Mouse (Mus musculus): ENCODE measurements around the gene Pde10a. TPM values are rescaled to one million over a fixed set of nuclear protein-coding genes. Genes with fewer than 3 reads are reported as not detected.
A peak's percentile ranks its signal among the peaks of the same experiment; 100 is the strongest.

The Pde10a gene
- total RNA-seq, 2 experiments from 2014 or later, result 2.5 to 4.5 TPM

- intact Hi-C loops (cut with DNase I), result no loop called here
- DNase-seq (ENCODE audit: low spot score), result no peak
Measured at GRCm38 (mm10) chr17:8636691-8637090, 111.5 kb downstream of the Pde10a start.

- DNase-seq (ENCODE audit: low spot score), result no peak
- intact Hi-C loops (cut with DNase I), result no loop called here
Measured at GRCm38 (mm10) chr17:8637181-8637580, 112.0 kb downstream of the Pde10a start.

GRCm38 (mm10) chr17:8639703-8640380, 114.7 kb downstream of the Pde10a start:
- DNase-seq (ENCODE audit: low spot score), result no peak
- intact Hi-C loops (cut with DNase I), result no loop called here

DNA sequence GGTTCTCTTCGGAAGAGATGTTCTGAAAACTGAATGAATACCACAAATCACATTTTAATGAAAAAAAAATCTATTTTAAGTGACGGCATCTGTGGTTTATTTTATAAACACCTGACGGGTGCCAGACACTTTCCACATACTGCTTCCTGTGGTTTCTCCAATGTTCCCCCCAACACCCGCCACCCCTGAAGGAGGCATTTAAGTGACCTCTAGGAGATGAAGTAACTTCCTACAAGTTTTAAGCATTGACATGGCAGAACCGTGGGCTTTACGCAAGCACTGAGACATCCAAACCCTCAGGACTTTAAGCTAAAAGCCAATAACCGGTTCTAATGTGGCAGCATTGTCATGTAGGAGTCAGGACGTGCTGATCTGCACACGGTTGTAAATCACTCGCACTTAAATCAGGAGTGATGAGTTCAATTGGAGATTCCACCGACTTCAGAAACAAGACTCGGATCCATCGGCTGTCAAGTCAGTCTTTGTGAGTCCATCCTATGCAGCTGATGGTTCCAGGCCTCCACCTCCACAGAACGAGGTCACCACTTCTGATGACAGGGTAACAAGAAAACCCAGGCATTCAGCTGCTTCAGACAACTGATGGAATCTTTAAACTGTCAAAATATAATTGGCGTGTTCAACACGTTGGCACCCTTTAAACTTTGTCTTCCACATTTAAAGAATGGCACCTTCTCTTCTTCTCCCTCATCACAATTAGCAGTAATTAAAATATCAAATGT, 115.7 kb downstream of the Pde10a start:
- intact Hi-C loops (cut with DNase I), result no loop called here
- no peak for DNase-seq (ENCODE audit: low spot score)

GRCm38 (mm10) chr17:8641491-8641890, 116.3 kb downstream of the Pde10a start:
- intact Hi-C loops (cut with DNase I), result no loop called here
- no peak for DNase-seq (ENCODE audit: low spot score)

GRCm38 (mm10) chr17:8642356-8642755, 117.2 kb downstream of the Pde10a start:
- intact Hi-C loops (cut with DNase I), result no loop called here
- no peak for DNase-seq (ENCODE audit: low spot score)

GRCm38 (mm10) chr17:8647372-8647871, 122.2 kb downstream of the Pde10a start:
- DNase-seq (ENCODE audit: low spot score), result no peak
- intact Hi-C loops (cut with DNase I), result no loop called here

- no peak for DNase-seq (ENCODE audit: low spot score)
- intact Hi-C loops (cut with DNase I), result no loop called here
Measured at GRCm38 (mm10) chr17:8648310-8648709, 123.1 kb downstream of the Pde10a start.

DNA sequence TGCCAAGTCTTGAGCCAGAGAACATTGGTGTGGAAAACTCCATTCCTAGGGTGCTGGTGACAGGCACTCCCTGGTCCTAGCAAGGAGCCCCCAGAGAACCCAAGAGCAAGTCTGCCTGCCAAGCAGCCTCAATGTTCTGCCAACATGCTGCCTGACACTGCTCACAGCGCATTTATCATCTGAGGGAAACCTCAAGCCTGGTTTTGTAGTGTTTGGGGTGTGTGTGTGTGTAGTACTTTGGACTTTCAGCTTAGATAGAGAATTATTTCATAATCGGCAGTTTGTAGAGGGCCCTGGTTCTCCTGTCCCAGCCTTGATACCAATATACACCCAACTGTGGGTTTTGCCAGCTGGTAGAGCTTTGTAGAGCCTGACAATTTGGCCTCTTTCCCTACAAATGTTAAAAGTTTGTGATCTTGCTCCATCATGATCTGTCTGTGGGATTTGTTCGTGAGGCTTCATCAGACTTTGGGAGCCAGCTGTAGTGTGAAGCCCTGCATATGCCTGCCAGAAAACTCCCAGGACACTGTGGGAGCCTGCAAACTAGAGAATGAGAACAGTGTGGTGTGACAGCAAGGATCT, 127.6 kb downstream of the Pde10a start:
- intact Hi-C loops (cut with DNase I), result no loop called here
- DNase-seq (ENCODE audit: low spot score), result peak; percentile 31

DNA sequence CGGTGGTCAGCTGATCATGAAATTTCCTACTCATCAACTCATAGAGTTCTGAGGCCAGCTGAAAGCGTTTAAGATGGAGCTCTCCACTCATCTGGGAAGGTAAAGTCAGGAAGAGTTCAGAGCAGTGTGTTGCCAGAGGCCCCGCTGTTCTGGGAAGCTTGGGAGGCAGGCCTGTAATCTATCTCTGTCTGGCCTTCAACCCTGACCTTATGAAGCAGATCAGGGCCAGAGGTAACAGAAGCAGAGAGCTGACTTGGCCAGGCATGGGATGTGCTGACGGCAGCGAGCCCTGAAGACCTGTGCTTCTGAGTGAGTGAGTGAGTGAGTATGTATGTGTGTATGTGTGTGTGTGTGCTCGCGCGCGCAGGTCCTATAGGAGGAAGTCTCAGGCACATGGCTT, 132.5 kb downstream of the Pde10a start:
- intact Hi-C loops (cut with DNase I), result no loop called here
- no peak for DNase-seq (ENCODE audit: low spot score)

GRCm38 (mm10) chr17:8658751-8659454, 133.7 kb downstream of the Pde10a start:
- DNase-seq (ENCODE audit: low spot score), result no peak

GRCm38 (mm10) chr17:8666912-8667311, 141.7 kb downstream of the Pde10a start:
- no peak for DNase-seq (ENCODE audit: low spot score)
- intact Hi-C loops (cut with DNase I), result no loop called here

More at GRCm38 (mm10) chr17:8658751-8659454, 133.7 kb downstream of the Pde10a start:
- intact Hi-C loops (cut with DNase I), result no loop called here

DNA sequence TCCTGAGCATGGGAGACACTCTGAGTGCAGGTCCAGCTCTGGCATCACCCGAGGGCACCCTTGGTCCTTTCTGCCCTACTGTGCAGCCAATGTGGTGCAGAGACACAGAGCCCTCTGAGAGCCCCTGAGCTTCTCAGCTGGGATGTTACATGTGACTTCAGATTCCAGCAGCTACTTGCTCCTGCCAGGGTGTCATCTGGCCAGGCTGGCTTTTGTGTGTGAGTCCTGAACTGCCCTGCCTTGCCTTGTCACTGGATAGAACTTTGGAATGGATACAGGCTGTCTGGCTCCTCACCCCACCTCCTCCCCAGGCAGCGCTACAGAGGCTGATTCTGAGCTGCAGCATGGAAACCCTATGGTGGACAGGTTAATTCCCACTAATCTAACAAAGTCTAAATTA, 149.5 kb downstream of the Pde10a start:
- no peak for DNase-seq (ENCODE audit: low spot score)
- intact Hi-C loops (cut with DNase I), result no loop called here

DNA sequence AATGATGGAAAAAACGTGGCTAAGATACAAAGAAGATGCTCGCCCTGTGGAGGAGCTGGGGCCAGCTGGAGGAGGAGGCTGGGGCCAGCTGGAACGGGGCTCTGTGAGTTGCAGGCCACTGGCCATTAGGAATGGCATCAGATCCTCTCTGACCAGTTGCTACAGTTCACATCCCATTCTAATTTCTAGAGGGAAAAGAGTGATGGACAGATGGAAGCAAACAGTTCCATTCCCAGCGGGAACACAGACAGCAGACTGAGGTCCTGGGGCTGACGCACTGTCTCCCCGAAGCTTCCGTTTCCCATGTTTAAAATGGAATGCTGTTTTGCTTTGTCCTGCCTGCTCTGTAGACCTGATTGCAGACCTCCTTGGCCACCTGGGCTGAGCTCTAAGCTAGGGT, 161.2 kb downstream of the Pde10a start:
- no peak for DNase-seq (ENCODE audit: low spot score)
- intact Hi-C loops (cut with DNase I), result no loop called here

- no peak for DNase-seq (ENCODE audit: low spot score)
- intact Hi-C loops (cut with DNase I), result no loop called here
Measured at GRCm38 (mm10) chr17:8688096-8688495, 162.9 kb downstream of the Pde10a start.

GRCm38 (mm10) chr17:8698265-8698664, 173.1 kb downstream of the Pde10a start:
- DNase-seq (ENCODE audit: low spot score), result no peak
- intact Hi-C loops (cut with DNase I), result no loop called here

DNA sequence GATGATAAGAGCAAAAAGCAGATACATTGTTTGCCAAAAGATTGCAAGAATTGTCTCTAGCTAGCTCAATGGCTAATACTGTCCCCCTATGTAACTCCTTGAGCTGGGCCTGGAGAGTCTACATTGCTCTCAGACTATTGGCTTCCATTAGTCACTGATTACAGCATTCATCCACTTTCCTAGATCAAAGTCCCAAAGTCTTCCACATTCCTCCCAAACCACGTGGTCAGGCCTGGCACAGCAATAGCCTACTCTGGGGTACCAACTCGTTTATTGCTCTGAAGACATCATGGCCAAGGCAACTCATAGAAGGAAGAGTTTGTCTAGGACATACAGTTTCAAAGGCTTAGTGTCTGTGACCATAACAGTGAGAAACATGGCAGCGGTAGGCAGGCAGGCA, 173.6 kb downstream of the Pde10a start:
- intact Hi-C loops (cut with DNase I), result no loop called here
- DNase-seq (ENCODE audit: low spot score), result no peak

GRCm38 (mm10) chr17:8701096-8701495, 175.9 kb downstream of the Pde10a start:
- DNase-seq (ENCODE audit: low spot score), result no peak
- intact Hi-C loops (cut with DNase I), result no loop called here

DNA sequence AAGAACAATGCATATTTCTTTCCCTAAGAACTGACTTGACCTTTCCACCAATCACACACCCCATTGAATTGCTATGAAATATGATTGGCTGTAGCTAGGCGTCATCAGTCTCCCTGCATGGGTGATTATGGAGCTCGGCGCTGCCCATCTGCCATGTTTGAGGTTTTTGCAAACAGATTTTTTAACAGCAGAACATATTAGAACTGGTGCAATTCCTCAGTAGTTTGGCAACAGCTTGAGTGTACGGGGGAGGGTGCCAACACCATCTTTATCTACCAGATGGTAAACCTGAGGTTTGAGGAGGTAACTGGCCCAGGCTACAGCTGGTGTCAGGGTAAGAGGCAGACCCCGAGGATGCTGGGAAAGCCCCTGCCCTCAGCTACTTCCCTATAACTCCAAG, 177.3 kb downstream of the Pde10a start:
- DNase-seq (ENCODE audit: low spot score), result no peak
- intact Hi-C loops (cut with DNase I), result no loop called here

DNA sequence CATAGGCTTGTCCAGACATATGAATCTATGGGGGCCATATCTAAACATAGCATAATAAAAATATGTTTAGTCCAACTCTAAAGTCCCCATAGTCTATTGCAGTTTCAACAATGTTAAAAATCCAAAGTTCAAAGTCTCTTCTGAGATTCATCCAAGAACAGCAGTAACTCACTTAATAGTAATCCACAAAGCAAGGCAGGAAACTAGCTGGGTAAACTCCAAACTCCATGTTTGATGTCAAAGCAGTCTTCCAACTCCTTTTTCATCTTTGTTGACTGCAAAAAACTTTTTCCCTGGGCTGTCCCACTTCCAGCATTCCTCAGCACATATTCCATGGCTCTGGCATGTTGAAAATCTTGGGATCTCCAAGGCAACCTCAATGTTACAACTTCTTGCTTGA, 182.8 kb downstream of the Pde10a start:
- intact Hi-C loops (cut with DNase I), result no loop called here
- DNase-seq (ENCODE audit: low spot score), result no peak

Measured in heart, postnatal 25 days (tissue).